Mouse (Mus musculus) stomach, postnatal 0 days (tissue): ENCODE measurements around the gene Fam184b.

Source experiments
- CTCF ChIP-seq: IDR thresholded peaks from 2 replicates; pipeline ENCODE4 v1.5.1; 2016; ENCODE audit warnings: antibody characterized with exemption, low read depth, mild to moderate bottlenecking, moderate library complexity
- EP300 ChIP-seq: optimal IDR thresholded peaks from 2 replicates; pipeline ENCODE3; 2016; ENCODE audit warnings: antibody characterized with exemption

DNA sequence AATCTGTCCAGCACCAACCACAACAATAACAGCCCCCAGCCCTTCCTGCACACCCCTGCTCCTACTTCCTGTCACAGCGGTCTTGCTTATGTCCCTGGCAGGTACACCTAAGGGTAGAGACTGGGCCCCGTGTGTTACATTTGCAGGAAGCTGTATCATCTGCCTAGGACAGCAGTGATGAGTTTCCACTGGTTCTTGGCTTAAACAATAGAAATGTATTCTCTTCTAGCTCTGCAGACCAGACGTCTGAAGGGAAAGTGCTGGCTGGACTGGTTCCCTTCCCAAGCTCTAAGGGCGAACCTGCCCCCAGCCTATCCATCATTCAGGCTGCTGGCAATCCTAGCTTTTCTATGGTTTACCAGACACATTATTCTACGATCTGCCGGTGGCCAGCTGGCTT lies 75.4 kb downstream of the Fam184b start:
- TF ChIP-seq CTCF (no peak), EP300 (no peak)
